Mouse (Mus musculus) duodenum, adult 2 months (tissue): ENCODE data around the gene Med24. TPM values are rescaled to one million over a fixed set of nuclear protein-coding genes. Genes with fewer than 3 reads are reported as not detected.

Experiments used
- polyA plus RNA-seq: library from polyadenylated mRNA; depleted of rRNA; stranded (reverse); fragments of >200 nt; gene quantifications from 2 replicates; pipeline ENCODE4 v1.2.3, GENCODE M21; 2012; ENCODE audit warnings: low replicate concordance; rRNA removed

Gene Med24
- polyA plus RNA-seq = 51.4 and 68.3 TPM in 2 replicates

GRCm38 (mm10) chr11:98729119-98729588, at the start of gene Med24:
Gene Med24, minus strand, starts transcription at chr11:98729435.

GRCm38 (mm10) chr11:98774582-98775347, 45.5 kb upstream of the Med24 start, which contains the start of gene Nr1d1:
Gene Nr1d1, minus strand, starts transcription at chr11:98775333.

GRCm38 (mm10) chr11:98740393-98741050, 11.3 kb upstream of the Med24 start, which contains the start of gene Thra:
Gene Thra, plus strand, starts transcription at chr11:98740638.

GRCm38 (mm10) chr11:98701213-98701670, 28.0 kb downstream of the Med24 start, which contains the start of gene Csf3:
Gene Csf3, plus strand, starts transcription at chr11:98701263.

GRCm38 (mm10) chr11:98681786-98682745, 47.2 kb downstream of the Med24 start, which contains the start of gene Psmd3:
Gene Psmd3, plus strand, starts transcription at chr11:98682554.

GRCm38 (mm10) chr11:98664091-98664490, 65.1 kb downstream of the Med24 start, which contains the start of gene Gsdma:
Gene Gsdma, plus strand, starts transcription at chr11:98664351.

Other genes with a start within 250 kb of the Med24 start
- gene Ikzf3, start 183.4 kb downstream of the Med24 start, polyA plus RNA-seq = 1.4 and 3.0 TPM in 2 replicates
- 0.18 TPM in 1 of 2 replicates, not detected in the other for gene Zpbp2, start 178.3 kb downstream of the Med24 start, polyA plus RNA-seq
- gene Ormdl3, start 142.1 kb downstream of the Med24 start, polyA plus RNA-seq = 58.2 and 142 TPM in 2 replicates
- not detected in 2 replicates for gene Lrrc3c, start 131.1 kb downstream of the Med24 start, polyA plus RNA-seq
- not detected in 2 replicates for gene Gm12355, start 103.8 kb downstream of the Med24 start, polyA plus RNA-seq
- gene Gsdma3, start 103.1 kb downstream of the Med24 start, polyA plus RNA-seq = not detected in 2 replicates
- 0.38 and 44.1 TPM in 2 replicates for gene Gsdma2, start 82.7 kb downstream of the Med24 start, polyA plus RNA-seq
- 0.23 and 0.46 TPM in 2 replicates for gene Gsdma, start 65.1 kb downstream of the Med24 start, polyA plus RNA-seq
- 152 and 167 TPM in 2 replicates for gene Psmd3, start 46.9 kb downstream of the Med24 start, polyA plus RNA-seq
- 0.13 TPM in 1 of 2 replicates, not detected in the other for gene Csf3, start 28.2 kb downstream of the Med24 start, polyA plus RNA-seq
- 78.1 and 149 TPM in 2 replicates for gene Thra, start 11.2 kb upstream of the Med24 start, polyA plus RNA-seq
- 91.9 and 211 TPM in 2 replicates for gene Nr1d1, start 45.9 kb upstream of the Med24 start, polyA plus RNA-seq
- 24.9 and 48.0 TPM in 2 replicates for gene Msl1, start 66.1 kb upstream of the Med24 start, polyA plus RNA-seq
- 18.0 and 20.3 TPM in 2 replicates for gene Casc3, start 75.5 kb upstream of the Med24 start, polyA plus RNA-seq
- 25.4 and 30.7 TPM in 2 replicates for gene Rapgefl1, start 107.3 kb upstream of the Med24 start, polyA plus RNA-seq
- gene Wipf2, start 134.2 kb upstream of the Med24 start, polyA plus RNA-seq = 10.8 and 18.0 TPM in 2 replicates
- 0.12 and 0.36 TPM in 2 replicates for gene Cdc6, start 178.4 kb upstream of the Med24 start, polyA plus RNA-seq
- gene Rara, start 198.4 kb upstream of the Med24 start, polyA plus RNA-seq = 39.4 and 56.7 TPM in 2 replicates